Mouse (Mus musculus) myocyte (in vitro differentiated cells): ENCODE measurements around the gene Prkg2.

Source experiments
- MAX ChIP-seq: IDR thresholded peaks from one replicate; pipeline ENCODE4 v1.6.1; 2011; ENCODE audit warnings: low read depth, mild to moderate bottlenecking, control low read depth
- MYOD1 ChIP-seq, 3 experiments: IDR thresholded peaks; one replicate each; pipeline ENCODE4 v1.6.1; 2011; ENCODE audit warnings: control low read depth in 2 of 3, low read depth in 2 of 3, mild to moderate bottlenecking in 2 of 3, moderate library complexity in 1 of 3; ENCODE audit not compliant: insufficient read length in 2 of 3, control insufficient read depth in 1 of 3
- POLR2A ChIP-seq: IDR thresholded peaks from one replicate; pipeline ENCODE4 v1.6.1; 2011; ENCODE audit warnings: low read depth, mild to moderate bottlenecking, control low read depth, moderate library complexity; ENCODE audit not compliant: insufficient read length
- REST ChIP-seq: IDR thresholded peaks from one replicate; pipeline ENCODE4 v1.6.1; 2011; ENCODE audit warnings: mild to moderate bottlenecking, control low read depth, moderate library complexity; ENCODE audit not compliant: insufficient read depth, insufficient read length

GRCm38 (mm10) chr5:98991600-98991999 is 45.6 kb downstream of the Prkg2 start:
- TF ChIP-seq POLR2A = no peak
- no peak for TF ChIP-seq REST
- TF ChIP-seq MAX = no peak
- no peak for TF ChIP-seq MYOD1 (IDR thresholded peaks at IDR 0.05; ENCODE audit: control insufficient read depth in 1 of 3, insufficient read length in 2 of 3, low read depth in 2 of 3)
